25 mouse cellular contexts compared by ENCODE assay signal in genomic region chr14:54439155-54439554, GRCm38 (mm10). TPM values are rescaled to one million over a fixed set of nuclear protein-coding genes. Genes with fewer than 3 reads are reported as not detected.
"Had no signal": no experiment of that assay in that cellular context is flagged by ENCODE, and none has a peak within 500 bp of the region (broad histone marks: within the 10 kb centered on the region; RNA-seq: fewer than 3 reads in every experiment).

No protein-coding gene starts in this region.

- H3K27me3 ChIP-seq: embryonic facial prominence, embryonic 12.5 days; embryonic facial prominence, embryonic 13.5 days; embryonic facial prominence, embryonic 15.5 days; forebrain, embryonic 13.5 days; forebrain, embryonic 15.5 days had no signal

- DNase-seq: cerebellum, adult 8-10 months; cerebellum, adult 9-10 months; cerebellum, adult 9-11 months; cerebellum, postnatal 10 days; cerebellum, postnatal 14 days; cerebellum, postnatal 25 days; cerebellum, postnatal 36 days; embryo, embryonic 11 days; forebrain, postnatal 0 days; gastrocnemius, adult 2 months; gastrocnemius, postnatal 10 days; gastrocnemius, postnatal 14 days; gastrocnemius, postnatal 25 days; gastrocnemius, postnatal 36 days; heart, adult 18-20 months; heart, adult 2 months had no signal

- H3K4me2 ChIP-seq: embryonic facial prominence, embryonic 12.5 days; embryonic facial prominence, embryonic 13.5 days; embryonic facial prominence, embryonic 15.5 days; forebrain, embryonic 13.5 days; forebrain, embryonic 15.5 days had no signal

- ATAC-seq: forebrain, embryonic 13.5 days; forebrain, embryonic 14.5 days; forebrain, embryonic 15.5 days; forebrain, embryonic 16.5 days; forebrain, postnatal 0 days had no signal

- H3K4me3 ChIP-seq: embryonic facial prominence, embryonic 10.5 days; embryonic facial prominence, embryonic 12.5 days; embryonic facial prominence, embryonic 13.5 days; embryonic facial prominence, embryonic 15.5 days; erythroblast, embryonic 14.5 days; forebrain, embryonic 13.5 days; forebrain, embryonic 15.5 days; gastrocnemius, adult 2 months; heart, adult 2 months had no signal

- H3K27ac ChIP-seq: embryonic facial prominence, embryonic 10.5 days; embryonic facial prominence, embryonic 12.5 days; embryonic facial prominence, embryonic 13.5 days; embryonic facial prominence, embryonic 15.5 days; forebrain, embryonic 13.5 days; forebrain, embryonic 15.5 days; gastrocnemius, adult 2 months; heart, adult 2 months had no signal

- H3K9me3 ChIP-seq: embryonic facial prominence, embryonic 10.5 days; embryonic facial prominence, embryonic 12.5 days; embryonic facial prominence, embryonic 13.5 days; embryonic facial prominence, embryonic 15.5 days; forebrain, embryonic 13.5 days; forebrain, embryonic 15.5 days had no signal

- H3K9ac ChIP-seq: embryonic facial prominence, embryonic 12.5 days; embryonic facial prominence, embryonic 13.5 days; embryonic facial prominence, embryonic 15.5 days; forebrain, embryonic 13.5 days; forebrain, embryonic 15.5 days; forebrain, postnatal 0 days had no signal

RNA-seq across cellular contexts. Expression of gene Rem2, which starts 36.7 kb away (rescaled TPM):
- polyA plus RNA-seq: erythroblast, embryonic 14.5 days; heart, adult 2 months had no signal
